26 mouse cellular contexts compared by ENCODE assay signal in the genomic region with DNA sequence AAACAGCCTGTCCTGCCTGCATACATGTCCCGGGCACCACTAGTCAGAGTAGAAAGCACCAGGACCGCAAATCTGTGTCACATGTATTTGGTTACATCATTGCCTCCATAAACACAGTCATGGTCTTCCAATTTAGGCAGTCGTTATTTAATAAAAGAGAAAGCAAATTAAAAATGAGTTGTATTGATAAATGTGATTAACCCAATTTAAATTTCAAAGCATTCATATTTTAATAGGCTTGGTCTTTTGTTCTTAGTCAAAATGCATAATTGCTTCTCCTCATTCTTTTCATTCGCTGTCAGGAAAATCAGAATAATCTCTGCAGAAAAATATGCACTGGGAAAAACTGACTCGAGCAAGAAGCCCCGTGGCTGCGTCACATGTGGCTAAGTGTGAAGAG.
A peak's percentile ranks its signal among the peaks of the same experiment; 100 is the strongest.
DNase-seq lines count a peak whose midpoint lies in the region; ATAC-seq lines count a peak whose summit lies in the region.
"Had no signal": no experiment of that assay in that cellular context is flagged by ENCODE, and none has a peak within 500 bp of the region (broad histone marks: within the 10 kb centered on the region; RNA-seq: fewer than 3 reads in every experiment).

No protein-coding gene starts in this region.

- H3K27me3 ChIP-seq in hindbrain, embryonic 14.5 days (ENCODE audit: control insufficient read depth, insufficient read depth, low read length) = no peaks in the 10 kb centered on the region
- H3K27me3 ChIP-seq in hindbrain, embryonic 13.5 days = 0 out of 2 replicates have a peak, but pooled peaks cover 3% of the 10 kb centered on the region
- 0 out of 2 replicates have a peak, but pooled peaks cover 2% of the 10 kb centered on the region for H3K27me3 ChIP-seq in midbrain, embryonic 15.5 days (replicated peaks)
- H3K27me3 ChIP-seq in midbrain, embryonic 10.5 days (ENCODE audit: low read depth, poor library complexity, severe bottlenecking) = no peaks in the 10 kb centered on the region
- H3K27me3 ChIP-seq: CH12.LX; embryonic facial prominence, embryonic 13.5 days; embryonic facial prominence, embryonic 15.5 days; forebrain, embryonic 12.5 days had no signal

- peaks cover 27% of the 10 kb centered on the region for H3K4me1 ChIP-seq in hindbrain, embryonic 14.5 days (replicated peaks; ENCODE audit: control insufficient read depth, insufficient read depth, low read length)
- H3K4me1 ChIP-seq in hindbrain, embryonic 13.5 days (replicated peaks) = peaks cover 38% of the 10 kb centered on the region
- peaks cover 40% of the 10 kb centered on the region for H3K4me1 ChIP-seq in midbrain, embryonic 15.5 days
- peaks cover 40% of the 10 kb centered on the region for H3K4me1 ChIP-seq in midbrain, embryonic 10.5 days
- H3K4me1 ChIP-seq: embryonic facial prominence, embryonic 15.5 days had no signal

- no peak for DNase-seq in hindbrain, embryonic 14.5 days (ENCODE audit: low spot score)
- no peak for DNase-seq in midbrain, embryonic 10.5 days (ENCODE audit: low spot score)
- peak; percentile 9 for DNase-seq in retina, embryonic 14.5 days (ENCODE audit: low spot score)
- no peak for DNase-seq in kidney, postnatal 4 days
- no peak for DNase-seq in embryo, embryonic 9.5 days (ENCODE audit: extremely low spot score)
- DNase-seq: adrenal gland, adult 2 months; adrenal gland, postnatal 10 days; adrenal gland, postnatal 25 days; B cell, adult 2 months; cerebellum, adult 11-12 months; cerebellum, adult 2 months; cerebellum, adult 9-10 months; cerebellum, postnatal 10 days; cerebellum, postnatal 25 days had no signal

- no peak overlapping the region for H3K4me2 ChIP-seq in hindbrain, embryonic 14.5 days (replicated peaks)
- H3K4me2 ChIP-seq in hindbrain, embryonic 13.5 days = no peak overlapping the region
- no peak overlapping the region for H3K4me2 ChIP-seq in midbrain, embryonic 15.5 days
- H3K4me2 ChIP-seq: embryonic facial prominence, embryonic 13.5 days; embryonic facial prominence, embryonic 15.5 days; forebrain, embryonic 12.5 days had no signal

- no peaks in the 10 kb centered on the region for H3K36me3 ChIP-seq in hindbrain, embryonic 14.5 days (replicated peaks; ENCODE audit: control insufficient read depth, insufficient read depth)
- H3K36me3 ChIP-seq in hindbrain, embryonic 13.5 days = no peaks in the 10 kb centered on the region
- no peaks in the 10 kb centered on the region for H3K36me3 ChIP-seq in midbrain, embryonic 15.5 days (replicated peaks)
- no peaks in the 10 kb centered on the region for H3K36me3 ChIP-seq in midbrain, embryonic 10.5 days
- H3K36me3 ChIP-seq: embryonic facial prominence, embryonic 13.5 days; embryonic facial prominence, embryonic 15.5 days; forebrain, embryonic 10.5 days; forebrain, embryonic 12.5 days; G1E had no signal

- H3K27ac ChIP-seq in hindbrain, embryonic 14.5 days = 0 out of 2 replicates have a peak overlapping the region, but pooled peaks have one; percentile 24
- H3K27ac ChIP-seq in hindbrain, embryonic 13.5 days = no peak overlapping the region
- peak overlapping the region; percentile 45 for H3K27ac ChIP-seq in midbrain, embryonic 15.5 days
- H3K27ac ChIP-seq in midbrain, embryonic 10.5 days (replicated peaks) = no peak overlapping the region
- H3K27ac ChIP-seq: embryonic facial prominence, embryonic 13.5 days; embryonic facial prominence, embryonic 15.5 days; forebrain, embryonic 10.5 days; forebrain, embryonic 12.5 days had no signal

- 59% methylated on average over 7 of the region's 7 CpGs for WGBS in hindbrain, embryonic 14.5 days
- 62% methylated on average over 7 of the region's 7 CpGs for WGBS in hindbrain, embryonic 13.5 days
- WGBS in midbrain, embryonic 15.5 days = 61% methylated on average over 7 of the region's 7 CpGs
- 87% methylated on average over 7 of the region's 7 CpGs for WGBS in midbrain, embryonic 10.5 days

- no peak for ATAC-seq in hindbrain, embryonic 14.5 days (ENCODE audit: low FRiP score)
- ATAC-seq in hindbrain, embryonic 13.5 days (ENCODE audit: low FRiP score) = no peak
- no peak for ATAC-seq in midbrain, embryonic 15.5 days (replicated peaks)
- ATAC-seq: CD4-positive, CD25-positive, alpha-beta regulatory T cell, adult 4 months; forebrain, embryonic 14.5 days; forebrain, embryonic 16.5 days had no signal

- no peaks in the 10 kb centered on the region for H3K9me3 ChIP-seq in hindbrain, embryonic 14.5 days (ENCODE audit: control insufficient read depth, low read length)
- H3K9me3 ChIP-seq in hindbrain, embryonic 13.5 days = no peaks in the 10 kb centered on the region
- H3K9me3 ChIP-seq in midbrain, embryonic 15.5 days = no peaks in the 10 kb centered on the region
- H3K9me3 ChIP-seq in midbrain, embryonic 10.5 days (replicated peaks) = no peaks in the 10 kb centered on the region
- H3K9me3 ChIP-seq: embryonic facial prominence, embryonic 13.5 days; embryonic facial prominence, embryonic 15.5 days; forebrain, embryonic 10.5 days; forebrain, embryonic 12.5 days had no signal

- no peak overlapping the region for H3K9ac ChIP-seq in hindbrain, embryonic 14.5 days
- no peak overlapping the region for H3K9ac ChIP-seq in hindbrain, embryonic 13.5 days
- H3K9ac ChIP-seq in midbrain, embryonic 15.5 days = no peak overlapping the region
- H3K9ac ChIP-seq: embryonic facial prominence, embryonic 13.5 days; embryonic facial prominence, embryonic 15.5 days; forebrain, embryonic 12.5 days had no signal

- H3K4me3 ChIP-seq in hindbrain, embryonic 14.5 days (replicated peaks; ENCODE audit: low read length) = no peak overlapping the region
- no peak overlapping the region for H3K4me3 ChIP-seq in hindbrain, embryonic 13.5 days
- no peak overlapping the region for H3K4me3 ChIP-seq in midbrain, embryonic 15.5 days
- no peak overlapping the region for H3K4me3 ChIP-seq in midbrain, embryonic 10.5 days
- H3K4me3 ChIP-seq: embryonic facial prominence, embryonic 13.5 days; embryonic facial prominence, embryonic 15.5 days; erythroblast, embryonic 14.5 days; forebrain, embryonic 10.5 days; forebrain, embryonic 12.5 days had no signal

Comparison
In these comparisons a context has a peak if more than half of its experiments do, and no peak if none do; other contexts are left out.
1. H3K27ac ChIP-seq: peak in hindbrain, embryonic 14.5 days (single experiment) and midbrain, embryonic 15.5 days (single experiment); none in hindbrain, embryonic 13.5 days (single experiment) and midbrain, embryonic 10.5 days (single experiment).